Mouse (Mus musculus) testis, adult 2 months (tissue): Measurements from ENCODE around the gene Qsox2.

Experiments
- CTCF ChIP-seq: fragments of 200-500 bp; IDR thresholded peaks from 2 replicates; pipeline ENCODE4 v1.5.1; 2012; ENCODE audit warnings: low read depth, mild to moderate bottlenecking, inconsistent platforms, low read length, moderate library complexity; ENCODE audit not compliant: control insufficient read depth, insufficient read depth, insufficient replicate concordance
- POLR2A ChIP-seq: fragments of 200-500 bp; IDR thresholded peaks from 2 replicates; pipeline ENCODE4 v1.6.1; 2012; ENCODE audit warnings: low read depth, mild to moderate bottlenecking, inconsistent platforms, low read length, moderate library complexity; ENCODE audit not compliant: control insufficient read depth

DNA sequence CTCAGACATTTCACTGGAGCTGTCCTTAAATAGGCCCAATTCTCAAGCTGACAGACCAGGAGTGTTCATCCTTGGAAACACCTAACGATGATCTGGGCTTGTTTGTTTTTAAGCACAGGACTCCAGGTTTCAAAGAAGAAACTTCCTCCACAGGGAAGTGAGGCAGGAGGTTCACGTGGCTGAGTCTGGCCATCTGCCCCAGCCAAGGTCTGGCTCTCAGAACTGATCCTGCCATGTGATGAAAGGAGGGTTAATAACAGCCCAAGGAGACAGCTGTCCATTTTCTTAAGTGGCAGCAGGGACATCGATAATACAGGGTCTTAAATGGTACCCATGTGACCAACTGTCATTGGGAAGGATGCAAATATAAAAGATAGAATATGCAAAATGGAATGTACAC, 27.8 kb downstream of the Qsox2 start:
- TF ChIP-seq CTCF (no peak), POLR2A (no peak)
